Mouse (Mus musculus): ENCODE results near the gene Trp53rka.
A peak's percentile ranks its signal among the peaks of the same experiment; 100 is the strongest.
"Not testable (repeated sequence)": the region's sequence is repeated elsewhere in the genome, so short reads cannot be mapped to it uniquely, and the experiment has no call there.

The Trp53rka gene

GRCm38 (mm10) chr2:165492648-165493553 is at the start of gene Trp53rka:
Gene Trp53rka (minus strand): TSS chr2:165493324.
- peak; percentile 82 for DNase-seq (ENCODE audit: low spot score)

- DNase-seq (ENCODE audit: low spot score) = no peak
These were observed 47.9 kb upstream of the Trp53rka start for GRCm38 (mm10) chr2:165540975-165541374.

GRCm38 (mm10) chr2:165533789-165534188 is 40.7 kb upstream of the Trp53rka start:
- no peak for DNase-seq (ENCODE audit: low spot score)

GRCm38 (mm10) chr2:165529106-165529505 is 36.0 kb upstream of the Trp53rka start:
- peak; percentile 86 for DNase-seq (ENCODE audit: low spot score)

GRCm38 (mm10) chr2:165525609-165526008 is 32.5 kb upstream of the Trp53rka start:
- DNase-seq (ENCODE audit: low spot score) = no peak

GRCm38 (mm10) chr2:165515178-165515728 is 22.1 kb upstream of the Trp53rka start:
- no peak for DNase-seq (ENCODE audit: low spot score)

GRCm38 (mm10) chr2:165512870-165513600 is 19.9 kb upstream of the Trp53rka start:
- DNase-seq (ENCODE audit: low spot score) = peak; percentile 57

GRCm38 (mm10) chr2:165512426-165512825 is 19.3 kb upstream of the Trp53rka start:
- no peak for DNase-seq (ENCODE audit: low spot score)

GRCm38 (mm10) chr2:165511530-165511929 is 18.4 kb upstream of the Trp53rka start:
- not testable (repeated sequence) for DNase-seq (ENCODE audit: low spot score)

- DNase-seq (ENCODE audit: low spot score) = not testable (repeated sequence)
These were observed 17.9 kb upstream of the Trp53rka start for GRCm38 (mm10) chr2:165510914-165511458.

GRCm38 (mm10) chr2:165510466-165510865 is 17.3 kb upstream of the Trp53rka start:
- no peak for DNase-seq (ENCODE audit: low spot score)

- no peak for DNase-seq (ENCODE audit: low spot score)
These were observed 16.6 kb upstream of the Trp53rka start for GRCm38 (mm10) chr2:165509686-165510085.

- no peak for DNase-seq (ENCODE audit: low spot score)
These were observed 10.4 kb upstream of the Trp53rka start, which contains the start of gene Slc2a10 for GRCm38 (mm10) chr2:165503259-165504203. Gene Slc2a10 (plus strand): TSS chr2:165503787.

GRCm38 (mm10) chr2:165498816-165499215 is 5.7 kb upstream of the Trp53rka start:
- DNase-seq (ENCODE audit: low spot score) = no peak

- DNase-seq (ENCODE audit: low spot score) = no peak
These were observed 4.7 kb upstream of the Trp53rka start for GRCm38 (mm10) chr2:165497706-165498275.

- DNase-seq (ENCODE audit: low spot score) = peak; percentile 67
These were observed 3.1 kb upstream of the Trp53rka start for GRCm38 (mm10) chr2:165496251-165496650.

GRCm38 (mm10) chr2:165494495-165494894 is 1.4 kb upstream of the Trp53rka start:
- DNase-seq (ENCODE audit: low spot score) = no peak

- DNase-seq (ENCODE audit: low spot score) = peak; percentile 42
These were observed 575 bp upstream of the Trp53rka start for GRCm38 (mm10) chr2:165493587-165494210.

GRCm38 (mm10) chr2:165486881-165487535 is 6.1 kb downstream of the Trp53rka start:
- DNase-seq (ENCODE audit: low spot score) = peak; percentile 72

- no peak for DNase-seq (ENCODE audit: low spot score)
These were observed 6.7 kb downstream of the Trp53rka start for GRCm38 (mm10) chr2:165486401-165486800.

Data from retina, embryonic 14.5 days (tissue).